Mouse (Mus musculus): ENCODE measurements around the gene Gm3238. TPM values are rescaled to one million over a fixed set of nuclear protein-coding genes. Genes with fewer than 3 reads are reported as not detected.

The Gm3238 gene
- total and polyA plus RNA-seq, 2 experiments from 2014 or later = not detected

- ATAC-seq (ENCODE audit: low FRiP score) = no peak
- no peak overlapping the region for H3K27ac ChIP-seq (ENCODE audit: low read depth, low read length)
Observed at GRCm38 (mm10) chr10:77729241-77729640, 41.9 kb downstream of the Gm3238 start.

GRCm38 (mm10) chr10:77728280-77728679, 42.8 kb downstream of the Gm3238 start:
- H3K4me3 ChIP-seq (ENCODE audit: low read depth, low read length) = no peak overlapping the region
- ATAC-seq (ENCODE audit: low FRiP score) = no peak
- peak; percentile 41 for TF ChIP-seq CTCF (IDR thresholded peaks at IDR 0.05)
- H3K27me3 ChIP-seq (ENCODE audit: insufficient read depth, low read length) = no peaks in the 10 kb centered on the region
- no peaks in the 10 kb centered on the region for H3K9me3 ChIP-seq (ENCODE audit: low read length)
- 71% methylated on average over 4 of the region's 4 CpGs for WGBS
- no peak overlapping the region for H3K27ac ChIP-seq (ENCODE audit: low read depth, low read length)
- no peaks in the 10 kb centered on the region for H3K4me1 ChIP-seq (ENCODE audit: insufficient read depth, low read length)
- no peak overlapping the region for H3K9ac ChIP-seq (replicated peaks; ENCODE audit: low read length, poor library complexity, severe bottlenecking)
- H3K4me2 ChIP-seq (ENCODE audit: low read depth, low read length, poor library complexity, severe bottlenecking) = no peak overlapping the region
- no peak for DNase-seq (ENCODE audit: low spot score)
- no peaks in the 10 kb centered on the region for H3K36me3 ChIP-seq (ENCODE audit: insufficient read depth, low read length)

More at GRCm38 (mm10) chr10:77729241-77729640, 41.9 kb downstream of the Gm3238 start:
- 57% methylated on average over 4 of the region's 4 CpGs for WGBS
- TF ChIP-seq CTCF (IDR thresholded peaks at IDR 0.05) = peak; percentile 46
- no peak overlapping the region for H3K4me3 ChIP-seq (ENCODE audit: low read depth, low read length)
- no peaks in the 10 kb centered on the region for H3K27me3 ChIP-seq (ENCODE audit: insufficient read depth, low read length)
- H3K4me2 ChIP-seq (ENCODE audit: low read depth, low read length, poor library complexity, severe bottlenecking) = no peak overlapping the region
- H3K9me3 ChIP-seq (ENCODE audit: low read length) = no peaks in the 10 kb centered on the region
- DNase-seq (ENCODE audit: low spot score) = no peak
- no peak overlapping the region for H3K9ac ChIP-seq (replicated peaks; ENCODE audit: low read length, poor library complexity, severe bottlenecking)
- no peaks in the 10 kb centered on the region for H3K36me3 ChIP-seq (ENCODE audit: insufficient read depth, low read length)
- no peaks in the 10 kb centered on the region for H3K4me1 ChIP-seq (ENCODE audit: insufficient read depth, low read length)

- no peak within 1 kb of the TSS for H3K4me2 ChIP-seq (ENCODE audit: low read depth, low read length, poor library complexity, severe bottlenecking)
- no peak within 1 kb of the TSS for H3K9ac ChIP-seq (replicated peaks; ENCODE audit: low read length, poor library complexity, severe bottlenecking)
- H3K36me3 ChIP-seq (ENCODE audit: insufficient read depth, low read length) = no peaks in the 10 kb centered on the region
- H3K4me1 ChIP-seq (ENCODE audit: insufficient read depth, low read length) = no peaks in the 10 kb centered on the region
- no peaks in the 10 kb centered on the region for H3K9me3 ChIP-seq (ENCODE audit: low read length)
- no peak within 1 kb of the TSS for H3K27ac ChIP-seq (ENCODE audit: low read depth, low read length)
- TF ChIP-seq CTCF (IDR thresholded peaks at IDR 0.05) = no peak
- ATAC-seq (ENCODE audit: low FRiP score) = no peak
- DNase-seq (ENCODE audit: low spot score) = no peak
- WGBS = 37% methylated on average over 3 of the region's 3 CpGs
- no peaks in the 10 kb centered on the region for H3K27me3 ChIP-seq (ENCODE audit: insufficient read depth, low read length)
- no peak within 1 kb of the TSS for H3K4me3 ChIP-seq (ENCODE audit: low read depth, low read length)
Observed at GRCm38 (mm10) chr10:77726186-77726585, 44.9 kb downstream of the Gm3238 start, which contains the start of gene Gm10100. TSS of gene Gm10100 (plus strand) at chr10:77726486.

- DNase-seq (ENCODE audit: low spot score) = no peak
- WGBS = 73% methylated on average over 8 of the region's 8 CpGs
- no peak overlapping the region for H3K27ac ChIP-seq (ENCODE audit: low read depth, low read length)
Observed at GRCm38 (mm10) chr10:77724855-77725254, 46.3 kb downstream of the Gm3238 start.

More at GRCm38 (mm10) chr10:77724855-77725254, 46.3 kb downstream of the Gm3238 start:
- ATAC-seq (ENCODE audit: low FRiP score) = no peak
- H3K9me3 ChIP-seq (ENCODE audit: low read length) = no peaks in the 10 kb centered on the region
- H3K4me2 ChIP-seq (ENCODE audit: low read depth, low read length, poor library complexity, severe bottlenecking) = no peak overlapping the region
- H3K9ac ChIP-seq (replicated peaks; ENCODE audit: low read length, poor library complexity, severe bottlenecking) = no peak overlapping the region
- H3K27me3 ChIP-seq (ENCODE audit: insufficient read depth, low read length) = no peaks in the 10 kb centered on the region
- no peaks in the 10 kb centered on the region for H3K36me3 ChIP-seq (ENCODE audit: insufficient read depth, low read length)
- H3K4me1 ChIP-seq (ENCODE audit: insufficient read depth, low read length) = no peaks in the 10 kb centered on the region
- no peak for TF ChIP-seq CTCF (IDR thresholded peaks at IDR 0.05)
- no peak overlapping the region for H3K4me3 ChIP-seq (ENCODE audit: low read depth, low read length)

Other genes with a start within 250 kb of the Gm3238 start
Only the 30 nearest of the 32 such genes appear.
- gene Pttg1ip, start 189.6 kb downstream of the Gm3238 start, total RNA-seq (2014; rRNA removed) = 87.2 and 116 TPM in 2 replicates
- gene Pttg1ip, start 189.6 kb downstream of the Gm3238 start, polyA plus RNA-seq (2015; fragmentation: Nextera tagmentation; extraction: Ambion mirVana) = 74.7 and 79.0 TPM in 2 replicates
- 167 and 306 TPM in 2 replicates for gene Sumo3, start 165.2 kb downstream of the Gm3238 start, total RNA-seq (2014; rRNA removed)
- gene Sumo3, start 165.2 kb downstream of the Gm3238 start, polyA plus RNA-seq (2015; fragmentation: Nextera tagmentation; extraction: Ambion mirVana) = 385 and 389 TPM in 2 replicates
- not detected in 2 replicates for gene Gm49325, start 165.1 kb downstream of the Gm3238 start, total RNA-seq (2014; rRNA removed)
- 6.9 and 10.5 TPM in 2 replicates for gene Gm49325, start 165.1 kb downstream of the Gm3238 start, polyA plus RNA-seq (2015; fragmentation: Nextera tagmentation; extraction: Ambion mirVana)
- gene Ube2g2, start 149.1 kb downstream of the Gm3238 start, total RNA-seq (2014; rRNA removed) = 39.3 and 41.8 TPM in 2 replicates
- 67.2 and 70.6 TPM in 2 replicates for gene Ube2g2, start 149.1 kb downstream of the Gm3238 start, polyA plus RNA-seq (2015; fragmentation: Nextera tagmentation; extraction: Ambion mirVana)
- gene Tspear, start 84.8 kb downstream of the Gm3238 start, total RNA-seq (2014; rRNA removed) = 0.66 and 1.5 TPM in 2 replicates
- gene Tspear, start 84.8 kb downstream of the Gm3238 start, polyA plus RNA-seq (2015; fragmentation: Nextera tagmentation; extraction: Ambion mirVana) = 0.63 and 1.3 TPM in 2 replicates
- gene Gm19402, start 80.6 kb downstream of the Gm3238 start, total RNA-seq (2014; rRNA removed) = not detected in 2 replicates
- gene Gm19402, start 80.6 kb downstream of the Gm3238 start, polyA plus RNA-seq (2015; fragmentation: Nextera tagmentation; extraction: Ambion mirVana) = not detected in 2 replicates
- not detected in 2 replicates for gene Gm9508, start 74.1 kb downstream of the Gm3238 start, total RNA-seq (2014; rRNA removed)
- not detected in 2 replicates for gene Gm9508, start 74.1 kb downstream of the Gm3238 start, polyA plus RNA-seq (2015; fragmentation: Nextera tagmentation; extraction: Ambion mirVana)
- gene Gm10272, start 64.7 kb downstream of the Gm3238 start, total RNA-seq (2014; rRNA removed) = not detected in 2 replicates
- not detected in 2 replicates for gene Gm10272, start 64.7 kb downstream of the Gm3238 start, polyA plus RNA-seq (2015; fragmentation: Nextera tagmentation; extraction: Ambion mirVana)
- gene Gm10024, start 59.9 kb downstream of the Gm3238 start, total RNA-seq (2014; rRNA removed) = not detected in 2 replicates
- gene Gm10024, start 59.9 kb downstream of the Gm3238 start, polyA plus RNA-seq (2015; fragmentation: Nextera tagmentation; extraction: Ambion mirVana) = not detected in 2 replicates
- gene Gm10142, start 55.5 kb downstream of the Gm3238 start, total RNA-seq (2014; rRNA removed) = not detected in 2 replicates
- gene Gm10142, start 55.5 kb downstream of the Gm3238 start, polyA plus RNA-seq (2015; fragmentation: Nextera tagmentation; extraction: Ambion mirVana) = not detected in 2 replicates
- gene Krtap12-1, start 50.7 kb downstream of the Gm3238 start, total RNA-seq (2014; rRNA removed) = not detected in 2 replicates
- not detected in 2 replicates for gene Krtap12-1, start 50.7 kb downstream of the Gm3238 start, polyA plus RNA-seq (2015; fragmentation: Nextera tagmentation; extraction: Ambion mirVana)
- not detected in 2 replicates for gene Gm10100, start 44.8 kb downstream of the Gm3238 start, total RNA-seq (2014; rRNA removed)
- gene Gm10100, start 44.8 kb downstream of the Gm3238 start, polyA plus RNA-seq (2015; fragmentation: Nextera tagmentation; extraction: Ambion mirVana) = not detected in 2 replicates
- gene Gm18596, start 28.7 kb downstream of the Gm3238 start, total RNA-seq (2014; rRNA removed) = not detected in 2 replicates
- gene Gm18596, start 28.7 kb downstream of the Gm3238 start, polyA plus RNA-seq (2015; fragmentation: Nextera tagmentation; extraction: Ambion mirVana) = not detected in 2 replicates
- not detected in 2 replicates for gene Gm9736, start 20.0 kb downstream of the Gm3238 start, total RNA-seq (2014; rRNA removed)
- gene Gm9736, start 20.0 kb downstream of the Gm3238 start, polyA plus RNA-seq (2015; fragmentation: Nextera tagmentation; extraction: Ambion mirVana) = not detected in 2 replicates
- not detected in 2 replicates for gene Gm3233, start 11.6 kb downstream of the Gm3238 start, total RNA-seq (2014; rRNA removed)
- not detected in 2 replicates for gene Gm3233, start 11.6 kb downstream of the Gm3238 start, polyA plus RNA-seq (2015; fragmentation: Nextera tagmentation; extraction: Ambion mirVana)
- not detected in 2 replicates for gene Gm7138, start 5.6 kb upstream of the Gm3238 start, total RNA-seq (2014; rRNA removed)
- gene Gm7138, start 5.6 kb upstream of the Gm3238 start, polyA plus RNA-seq (2015; fragmentation: Nextera tagmentation; extraction: Ambion mirVana) = not detected in 2 replicates
- gene Gm3250, start 11.2 kb upstream of the Gm3238 start, total RNA-seq (2014; rRNA removed) = not detected in 2 replicates
- not detected in 2 replicates for gene Gm3250, start 11.2 kb upstream of the Gm3238 start, polyA plus RNA-seq (2015; fragmentation: Nextera tagmentation; extraction: Ambion mirVana)
- gene Gm7137, start 16.9 kb upstream of the Gm3238 start, total RNA-seq (2014; rRNA removed) = not detected in 2 replicates
- gene Gm7137, start 16.9 kb upstream of the Gm3238 start, polyA plus RNA-seq (2015; fragmentation: Nextera tagmentation; extraction: Ambion mirVana) = not detected in 2 replicates
- not detected in 2 replicates for gene Gm9639, start 23.8 kb upstream of the Gm3238 start, total RNA-seq (2014; rRNA removed)
- gene Gm9639, start 23.8 kb upstream of the Gm3238 start, polyA plus RNA-seq (2015; fragmentation: Nextera tagmentation; extraction: Ambion mirVana) = not detected in 2 replicates
- not detected in 2 replicates for gene Gm19668, start 27.8 kb upstream of the Gm3238 start, total RNA-seq (2014; rRNA removed)
- gene Gm19668, start 27.8 kb upstream of the Gm3238 start, polyA plus RNA-seq (2015; fragmentation: Nextera tagmentation; extraction: Ambion mirVana) = not detected in 2 replicates
- gene Gm9507, start 40.5 kb upstream of the Gm3238 start, total RNA-seq (2014; rRNA removed) = not detected in 2 replicates
- not detected in 2 replicates for gene Gm9507, start 40.5 kb upstream of the Gm3238 start, polyA plus RNA-seq (2015; fragmentation: Nextera tagmentation; extraction: Ambion mirVana)
- not detected in 2 replicates for gene Gm2696, start 43.4 kb upstream of the Gm3238 start, total RNA-seq (2014; rRNA removed)
- not detected in 2 replicates for gene Gm2696, start 43.4 kb upstream of the Gm3238 start, polyA plus RNA-seq (2015; fragmentation: Nextera tagmentation; extraction: Ambion mirVana)
- 0.27 TPM in 1 of 2 replicates, not detected in the other for gene Krtap10-4, start 55.8 kb upstream of the Gm3238 start, total RNA-seq (2014; rRNA removed)
- not detected in 2 replicates for gene Krtap10-4, start 55.8 kb upstream of the Gm3238 start, polyA plus RNA-seq (2015; fragmentation: Nextera tagmentation; extraction: Ambion mirVana)
- gene Krtap10-10, start 64.6 kb upstream of the Gm3238 start, total RNA-seq (2014; rRNA removed) = not detected in 2 replicates
- gene Krtap10-10, start 64.6 kb upstream of the Gm3238 start, polyA plus RNA-seq (2015; fragmentation: Nextera tagmentation; extraction: Ambion mirVana) = not detected in 2 replicates
- not detected in 2 replicates for gene Gm36176, start 75.5 kb upstream of the Gm3238 start, total RNA-seq (2014; rRNA removed)
- gene Gm36176, start 75.5 kb upstream of the Gm3238 start, polyA plus RNA-seq (2015; fragmentation: Nextera tagmentation; extraction: Ambion mirVana) = not detected in 2 replicates
- gene Gm10318, start 81.5 kb upstream of the Gm3238 start, total RNA-seq (2014; rRNA removed) = not detected in 2 replicates
- gene Gm10318, start 81.5 kb upstream of the Gm3238 start, polyA plus RNA-seq (2015; fragmentation: Nextera tagmentation; extraction: Ambion mirVana) = not detected in 2 replicates
- gene Gm3285, start 90.7 kb upstream of the Gm3238 start, total RNA-seq (2014; rRNA removed) = not detected in 2 replicates
- not detected in 2 replicates for gene Gm3285, start 90.7 kb upstream of the Gm3238 start, polyA plus RNA-seq (2015; fragmentation: Nextera tagmentation; extraction: Ambion mirVana)
- gene Lrrc3, start 131.2 kb upstream of the Gm3238 start, total RNA-seq (2014; rRNA removed) = 36.1 and 39.6 TPM in 2 replicates
- gene Lrrc3, start 131.2 kb upstream of the Gm3238 start, polyA plus RNA-seq (2015; fragmentation: Nextera tagmentation; extraction: Ambion mirVana) = 29.7 and 29.9 TPM in 2 replicates
- 7.3 and 12.5 TPM in 2 replicates for gene Trpm2, start 199.2 kb upstream of the Gm3238 start, total RNA-seq (2014; rRNA removed)
- gene Trpm2, start 199.2 kb upstream of the Gm3238 start, polyA plus RNA-seq (2015; fragmentation: Nextera tagmentation; extraction: Ambion mirVana) = 5.6 and 8.0 TPM in 2 replicates
- 60.0 and 61.7 TPM in 2 replicates for gene 1810043G02Rik, start 207.2 kb upstream of the Gm3238 start, total RNA-seq (2014; rRNA removed)
- 66.2 and 72.6 TPM in 2 replicates for gene 1810043G02Rik, start 207.2 kb upstream of the Gm3238 start, polyA plus RNA-seq (2015; fragmentation: Nextera tagmentation; extraction: Ambion mirVana)